Mouse (Mus musculus): ENCODE data around the gene Catsper3. TPM values are rescaled to one million over a fixed set of nuclear protein-coding genes. Genes with fewer than 3 reads are reported as not detected.
A peak's percentile ranks its signal among the peaks of the same experiment; 100 is the strongest.

Catsper3 gene
- total RNA-seq, 2 experiments from 2014 or later = not detected

DNA sequence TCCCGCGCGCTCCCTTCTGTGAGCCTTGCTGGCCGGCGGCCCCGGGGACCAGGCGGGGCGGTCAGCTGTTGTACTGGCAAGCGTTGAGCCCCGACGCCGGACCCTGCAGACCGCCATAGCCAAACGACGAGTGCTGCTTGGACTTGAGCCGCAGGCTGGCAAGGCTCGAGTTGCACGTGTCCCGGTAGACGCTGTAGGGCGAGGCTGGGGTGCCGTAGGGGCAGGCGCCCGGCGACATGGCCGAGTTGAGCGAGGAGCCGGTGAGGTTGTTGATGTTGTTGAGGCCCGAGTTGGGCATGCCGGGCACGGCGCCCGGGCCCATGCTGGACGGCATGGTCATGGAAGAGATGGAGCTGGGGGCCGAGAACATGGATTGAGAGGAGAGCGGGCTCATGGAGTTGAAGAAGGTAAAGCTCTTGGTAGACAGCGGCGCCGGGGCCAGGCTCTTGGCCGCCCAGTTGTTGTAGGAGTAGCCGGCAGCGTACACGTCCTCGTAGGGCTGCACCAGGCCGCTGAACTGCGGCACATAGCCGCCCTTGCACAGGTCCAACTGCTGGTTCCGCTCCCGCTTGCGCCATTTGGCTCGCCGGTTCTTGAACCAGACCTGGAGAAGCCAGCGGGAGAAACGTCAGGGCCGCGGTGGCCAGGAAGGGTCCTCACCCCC, 41.8 kb downstream of the Catsper3 start:
- no peak for ATAC-seq (replicated peaks; ENCODE audit: poor library complexity, severe bottlenecking)

DNA sequence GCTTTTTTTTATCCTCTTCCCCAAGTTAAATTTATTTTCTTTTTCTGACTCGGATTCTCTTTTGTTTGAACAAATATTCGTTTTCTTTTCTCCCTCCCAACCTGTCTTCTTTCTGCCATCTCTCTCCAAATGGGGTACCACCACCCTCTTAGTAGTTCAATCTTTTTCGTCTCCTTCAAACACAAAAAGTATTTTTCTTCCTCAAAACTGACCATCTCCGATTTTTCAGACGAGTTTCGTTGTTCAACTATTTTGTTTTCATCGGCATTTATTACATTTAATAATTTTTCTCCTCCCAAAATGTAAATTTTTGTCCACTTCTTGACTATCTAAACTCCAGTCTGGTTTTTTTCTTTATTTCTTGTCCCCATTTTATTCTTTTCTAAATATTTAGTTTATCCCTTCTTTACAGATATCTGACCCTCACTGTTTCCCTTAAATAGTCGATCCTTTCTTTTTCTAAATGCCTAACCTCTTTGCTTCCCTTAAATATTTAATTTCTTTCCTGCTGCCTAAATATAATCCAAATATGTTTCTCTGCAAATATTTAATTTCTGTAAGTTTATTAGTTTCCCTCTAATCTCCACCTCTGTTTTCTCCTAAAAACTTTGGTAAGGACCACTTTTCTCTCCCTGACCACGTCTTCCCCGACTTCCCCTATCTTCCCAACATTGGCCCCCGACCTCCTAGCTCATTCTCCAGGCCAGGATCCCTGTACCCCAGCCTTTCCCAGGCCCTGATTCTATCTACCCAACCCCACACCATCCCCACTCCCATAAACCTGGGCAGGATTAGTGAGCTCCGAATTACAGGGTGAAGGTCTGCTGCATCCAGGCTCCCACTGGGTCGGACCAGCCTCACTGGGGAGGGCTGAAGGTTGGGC, 42.7 kb downstream of the Catsper3 start:
- ATAC-seq (replicated peaks; ENCODE audit: poor library complexity, severe bottlenecking) = no peak

- ATAC-seq (replicated peaks; ENCODE audit: poor library complexity, severe bottlenecking) = no peak
Observed at GRCm38 (mm10) chr13:55827679-55828140, 43.3 kb downstream of the Catsper3 start.

- 0 out of 2 replicates have a peak, but pooled peaks have one; percentile 17 for ATAC-seq (replicated peaks; ENCODE audit: poor library complexity, severe bottlenecking)
Observed at GRCm38 (mm10) chr13:55828141-55829017, 44.0 kb downstream of the Catsper3 start.

GRCm38 (mm10) chr13:55829018-55829655, 44.8 kb downstream of the Catsper3 start:
- ATAC-seq (replicated peaks; ENCODE audit: poor library complexity, severe bottlenecking) = no peak

DNA sequence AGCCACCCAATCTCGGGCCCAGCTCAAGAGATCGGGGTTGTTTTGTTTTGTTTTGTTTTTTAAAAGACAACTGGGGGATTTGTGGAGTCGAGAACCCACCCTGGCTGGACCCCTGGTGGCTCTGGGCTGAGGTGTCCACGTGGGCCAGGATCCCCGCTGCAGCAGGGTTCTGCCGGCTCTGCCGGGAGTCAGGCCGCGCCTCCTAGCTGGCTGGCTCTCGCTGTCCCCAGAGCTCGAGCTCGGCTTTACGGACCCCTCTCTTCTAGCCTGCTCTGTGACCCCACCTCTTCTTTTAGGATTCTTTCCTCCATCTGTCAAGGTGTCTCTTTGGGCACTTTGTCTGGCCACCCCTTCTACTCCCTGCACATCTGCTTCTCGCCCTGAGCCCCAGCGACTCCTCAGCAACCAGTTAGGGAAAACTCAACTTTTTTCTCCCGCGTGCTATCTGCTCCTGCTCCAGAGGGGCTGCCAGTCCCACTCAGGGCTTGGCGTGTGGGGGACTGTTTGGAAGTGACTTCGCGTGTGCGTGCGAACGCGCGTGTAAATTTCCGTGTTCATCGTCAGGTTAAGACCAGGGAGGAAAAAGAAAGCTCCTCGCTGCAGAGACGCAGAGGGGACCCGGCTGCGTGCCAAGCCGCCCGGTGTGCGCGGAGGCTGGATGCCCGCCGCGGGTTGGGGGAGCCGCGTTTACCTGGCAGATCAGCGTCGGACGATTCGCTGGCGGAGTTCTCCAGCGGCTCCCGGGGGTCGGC, 45.9 kb downstream of the Catsper3 start:
- ATAC-seq (replicated peaks; ENCODE audit: poor library complexity, severe bottlenecking) = no peak

GRCm38 (mm10) chr13:55830833-55831721, 46.7 kb downstream of the Catsper3 start:
- no peak for ATAC-seq (replicated peaks; ENCODE audit: poor library complexity, severe bottlenecking)

DNA sequence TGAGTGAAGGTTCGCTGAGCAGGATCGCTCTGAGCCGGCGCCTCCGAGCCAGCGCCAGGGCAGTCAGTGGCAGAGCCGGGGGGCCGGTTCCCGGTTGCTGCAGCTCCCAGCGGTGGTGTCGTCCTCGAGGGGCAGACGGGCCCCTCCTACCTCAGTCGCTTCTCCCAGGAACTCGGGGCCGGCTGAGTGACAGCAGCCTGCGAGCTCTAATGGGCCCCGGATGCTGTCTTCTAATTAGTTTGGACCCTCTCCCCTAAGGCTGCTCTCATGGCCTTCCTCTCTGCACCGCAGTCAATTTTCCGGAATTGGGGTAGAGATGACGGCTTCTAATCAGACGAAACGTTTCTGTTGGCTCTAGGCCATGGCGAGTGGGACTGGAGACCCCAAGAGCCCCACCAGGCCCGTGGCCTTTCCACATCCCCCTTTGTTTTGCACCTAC, 47.4 kb downstream of the Catsper3 start:
- no peak for ATAC-seq (replicated peaks; ENCODE audit: poor library complexity, severe bottlenecking)

GRCm38 (mm10) chr13:55832602-55833001, 48.2 kb downstream of the Catsper3 start:
- ATAC-seq (replicated peaks; ENCODE audit: poor library complexity, severe bottlenecking) = no peak

DNA sequence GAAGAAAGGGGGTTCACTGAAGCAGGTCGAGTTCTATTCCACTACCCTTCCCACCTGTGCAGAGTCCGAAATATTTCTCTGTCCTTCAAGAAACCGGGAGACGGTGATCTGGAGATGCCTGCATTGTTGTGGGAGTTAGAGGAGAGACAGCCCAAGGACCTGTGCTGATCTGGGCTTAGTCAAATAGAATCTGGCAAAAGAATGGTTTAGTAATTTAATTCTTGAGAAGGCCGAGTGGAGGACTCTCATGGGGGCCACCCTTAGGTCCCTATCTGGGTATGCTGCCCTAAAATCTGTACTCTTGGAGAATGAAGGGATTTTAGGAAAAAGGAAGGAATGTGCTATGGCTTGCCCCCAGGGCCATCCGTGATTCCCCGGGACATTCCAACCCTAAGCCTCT, 49.6 kb downstream of the Catsper3 start:
- ATAC-seq (replicated peaks; ENCODE audit: poor library complexity, severe bottlenecking) = no peak

DNA sequence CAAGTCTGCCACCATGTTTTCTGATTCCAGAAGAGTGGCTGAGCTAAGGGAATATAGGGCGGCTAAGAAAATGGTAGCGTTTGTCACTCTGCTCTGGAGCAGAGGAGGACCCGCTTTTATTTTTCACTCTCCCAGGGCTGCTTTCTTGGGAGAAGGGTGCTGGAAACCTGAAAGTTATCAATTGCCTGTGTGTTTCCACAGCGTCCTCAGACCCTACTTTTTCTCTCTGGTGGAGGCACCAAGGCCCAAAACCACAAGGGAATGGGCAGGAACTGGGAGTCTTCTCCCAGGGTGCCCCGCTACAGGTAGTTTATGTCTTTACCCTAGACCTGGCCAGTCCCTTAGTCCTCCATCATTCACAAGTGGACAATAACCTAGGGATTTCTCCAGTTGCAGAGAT, 50.3 kb downstream of the Catsper3 start:
- no peak for ATAC-seq (replicated peaks; ENCODE audit: poor library complexity, severe bottlenecking)

GRCm38 (mm10) chr13:55835548-55836097, 51.3 kb downstream of the Catsper3 start:
- ATAC-seq (replicated peaks; ENCODE audit: poor library complexity, severe bottlenecking) = no peak

DNA sequence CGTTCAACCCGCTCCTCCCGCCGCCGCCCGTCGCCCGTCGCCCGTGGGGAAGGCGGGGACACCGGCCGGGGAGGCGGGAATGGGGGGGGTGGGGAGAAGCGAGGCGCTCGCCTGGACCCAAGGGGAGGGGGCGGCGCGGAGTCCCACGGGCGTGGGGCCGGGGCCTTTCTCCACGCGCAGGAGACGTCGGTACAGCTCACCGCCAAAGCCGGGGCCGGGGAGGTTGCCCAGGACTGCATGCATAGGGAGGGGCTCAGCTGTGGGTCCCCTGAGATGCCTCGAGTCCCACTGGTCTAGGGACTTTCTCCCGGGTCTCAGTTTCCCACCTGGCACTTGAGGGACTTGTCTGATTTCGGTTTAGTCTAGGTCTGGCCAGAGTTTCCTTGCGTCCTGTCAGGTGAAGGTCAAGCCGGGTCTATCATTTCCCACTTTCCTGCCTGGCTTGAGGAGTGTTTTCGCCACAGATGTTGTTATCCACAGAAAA, 51.8 kb downstream of the Catsper3 start, which contains the start of gene Pitx1:
Pitx1 (minus strand) TSS at position 51 of the 484 bp plus-strand sequence.
- no peak for ATAC-seq (replicated peaks; ENCODE audit: poor library complexity, severe bottlenecking)

DNA sequence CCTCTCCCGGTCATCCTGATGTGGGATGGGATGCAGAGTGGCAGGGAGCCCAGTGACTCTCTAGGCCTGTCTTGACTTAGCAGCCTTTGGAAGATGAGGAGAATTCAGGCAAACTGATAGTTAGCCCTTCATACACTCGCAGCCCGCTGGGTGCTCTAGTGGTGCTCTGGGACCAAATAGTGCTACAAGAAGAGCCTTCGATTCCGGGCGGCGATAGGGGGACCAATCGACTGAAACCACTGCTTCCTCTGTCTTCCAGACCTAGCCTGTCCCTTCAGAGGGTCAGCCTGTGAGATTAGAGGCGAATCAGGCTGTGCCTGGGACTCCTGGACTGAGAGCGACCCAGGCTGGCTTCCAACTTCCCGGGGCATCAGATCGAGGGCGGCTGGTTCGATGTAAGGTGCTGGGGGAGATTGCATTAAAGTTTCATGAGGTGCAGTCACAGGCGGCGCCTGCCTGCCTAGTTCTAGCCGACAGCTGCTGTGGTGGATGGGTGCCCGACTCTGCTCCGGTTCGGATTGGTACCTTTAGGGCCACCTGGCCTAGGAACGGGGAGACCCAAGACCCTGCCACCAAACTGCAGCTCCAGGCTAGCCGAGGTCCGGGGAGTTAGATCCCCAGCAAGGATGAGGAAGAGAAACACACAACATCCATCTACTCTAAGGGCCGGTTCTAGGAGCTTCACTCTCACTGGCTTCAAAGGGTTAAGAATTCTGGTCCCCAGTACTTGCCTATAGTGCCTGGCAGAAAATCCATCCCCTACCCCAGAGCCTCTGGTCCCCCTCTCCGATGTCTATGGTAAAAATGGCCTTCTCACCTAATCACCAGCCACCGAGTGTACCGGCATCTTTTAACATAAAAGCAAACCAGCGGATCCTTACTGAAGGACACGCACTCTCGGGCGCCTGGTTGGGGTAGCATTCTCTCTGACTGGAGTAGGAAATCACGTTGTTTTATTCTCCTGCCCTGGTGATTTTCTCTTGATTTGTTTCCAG, 52.7 kb downstream of the Catsper3 start:
- ATAC-seq (replicated peaks; ENCODE audit: poor library complexity, severe bottlenecking) = no peak

- no peak for ATAC-seq (replicated peaks; ENCODE audit: poor library complexity, severe bottlenecking)
Observed at GRCm38 (mm10) chr13:55840223-55840622, 55.9 kb downstream of the Catsper3 start.

- ATAC-seq (replicated peaks; ENCODE audit: poor library complexity, severe bottlenecking) = no peak
Observed at GRCm38 (mm10) chr13:55843700-55844099, 59.3 kb downstream of the Catsper3 start.

All from granulocyte monocyte progenitor cell, adult 5-6 weeks (primary cell).